Mouse (Mus musculus): ENCODE results near the gene Art1. TPM values are rescaled to one million over a fixed set of nuclear protein-coding genes. Genes with fewer than 3 reads are reported as not detected.

Art1 gene
- polyA plus RNA-seq, 1 experiment = 44.4 TPM

GRCm38 (mm10) chr7:102078517-102078916, 23.0 kb upstream of the Art1 start:
- no peak for TF ChIP-seq MAX (IDR thresholded peaks at IDR 0.05; ENCODE audit: low read depth)
- no peak for TF ChIP-seq MYOG (IDR thresholded peaks at IDR 0.05; ENCODE audit: control insufficient read depth in 1 of 3, insufficient read depth in 1 of 3, insufficient read length in 2 of 3, low read depth in 2 of 3)
- no peak for TF ChIP-seq TCF3 (IDR thresholded peaks at IDR 0.05; ENCODE audit: insufficient read length, low read depth)
- no peak overlapping the region for H3K4me3 ChIP-seq
- H3K27me3 ChIP-seq (ENCODE audit: control insufficient read depth, insufficient read depth, insufficient read length) = no peaks in the 10 kb centered on the region
- no peak overlapping the region for H3ac ChIP-seq (ENCODE audit: control insufficient read depth, insufficient read length)
- H3K4me2 ChIP-seq (ENCODE audit: low read depth) = no peak overlapping the region
- no peaks in the 10 kb centered on the region for H3K79me2 ChIP-seq (ENCODE audit: control insufficient read depth, insufficient read depth)
- peaks cover 5% of the 10 kb centered on the region for H3K36me3 ChIP-seq (ENCODE audit: control insufficient read depth, insufficient read depth)

DNA sequence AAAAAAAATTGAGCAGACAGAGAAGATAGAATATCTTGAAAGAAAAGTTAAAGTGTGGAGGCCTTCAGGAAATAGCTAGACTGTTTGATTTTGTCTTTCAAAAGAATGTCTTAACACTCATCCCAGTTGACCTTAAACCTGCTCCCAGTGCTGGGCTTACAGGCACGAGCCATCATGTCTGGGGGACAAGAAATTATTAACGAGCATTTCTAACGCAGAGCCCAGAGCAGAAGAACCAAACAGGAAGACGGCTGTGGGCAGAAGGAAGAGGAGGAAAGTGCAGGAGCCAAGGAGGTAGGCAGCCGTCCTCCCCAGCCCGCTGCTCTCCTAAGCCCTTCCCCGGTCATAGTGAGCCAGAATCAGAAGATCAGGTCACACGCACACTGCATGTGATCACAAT, 21.2 kb upstream of the Art1 start:
- Histone ChIP-seq H3K79me2 (ENCODE audit: control insufficient read depth, insufficient read depth) (no peaks in the 10 kb centered on the region), H3K4me3 (no peak overlapping the region), H3K36me3 (ENCODE audit: control insufficient read depth, insufficient read depth) (peaks cover 5% of the 10 kb centered on the region), H3ac (ENCODE audit: control insufficient read depth, insufficient read length) (no peak overlapping the region), H3K4me2 (ENCODE audit: low read depth) (no peak overlapping the region), H3K27me3 (ENCODE audit: control insufficient read depth, insufficient read depth, insufficient read length) (no peaks in the 10 kb centered on the region)
- TF ChIP-seq E2F4 (IDR thresholded peaks at IDR 0.05; ENCODE audit: insufficient read depth) (no peak), POLR2A (IDR thresholded peaks at IDR 0.05; ENCODE audit: insufficient read length, low read depth) (no peak), MYOD1 (IDR thresholded peaks at IDR 0.05; ENCODE audit: control insufficient read depth in 1 of 3, insufficient read length in 2 of 3, low read depth in 2 of 3) (no peak), USF1 (IDR thresholded peaks at IDR 0.05; ENCODE audit: low read depth) (no peak), TCF12 (IDR thresholded peaks at IDR 0.05; ENCODE audit: insufficient read depth, poor library complexity, severe bottlenecking) (no peak), POLR2AphosphoS2 (IDR thresholded peaks at IDR 0.05; ENCODE audit: insufficient read length, low read depth) (no peak), TCF3 (IDR thresholded peaks at IDR 0.05; ENCODE audit: insufficient read length, low read depth) (no peak), CEBPB (IDR thresholded peaks at IDR 0.05; ENCODE audit: insufficient read depth, poor library complexity, severe bottlenecking) (no peak), MAX (IDR thresholded peaks at IDR 0.05; ENCODE audit: low read depth) (no peak), MYOG (IDR thresholded peaks at IDR 0.05; ENCODE audit: control insufficient read depth in 1 of 3, insufficient read depth in 1 of 3, insufficient read length in 2 of 3, low read depth in 2 of 3) (no peak), REST (IDR thresholded peaks at IDR 0.05; ENCODE audit: insufficient read depth, insufficient read length) (no peak), SRF (IDR thresholded peaks at IDR 0.05; ENCODE audit: control insufficient read depth, insufficient read length, low read depth) (no peak)

DNA sequence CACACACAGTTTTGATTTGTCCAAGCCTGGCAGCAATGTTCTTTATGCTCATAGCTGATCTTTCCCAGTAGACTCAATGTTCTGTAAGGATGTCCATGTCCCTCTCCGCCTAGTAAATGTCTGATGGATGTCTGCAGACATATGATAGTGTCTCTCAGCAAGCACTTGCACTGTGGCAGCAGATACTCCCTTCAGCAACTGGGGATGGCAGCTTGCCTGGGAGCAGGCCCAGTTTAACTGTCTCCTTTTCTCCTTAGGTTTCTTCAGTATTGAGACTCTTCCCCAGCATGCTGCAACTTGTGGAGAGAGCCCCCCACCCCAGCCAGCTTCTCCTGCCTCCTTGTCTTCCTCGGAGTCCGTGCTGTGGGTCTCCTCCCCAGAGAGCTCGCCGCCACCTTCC, 19.8 kb upstream of the Art1 start:
- Histone ChIP-seq H3ac (ENCODE audit: control insufficient read depth, insufficient read length) (no peak overlapping the region), H3K79me2 (ENCODE audit: control insufficient read depth, insufficient read depth) (no peaks in the 10 kb centered on the region), H3K4me3 (no peak overlapping the region), H3K27me3 (ENCODE audit: control insufficient read depth, insufficient read depth, insufficient read length) (no peaks in the 10 kb centered on the region), H3K36me3 (ENCODE audit: control insufficient read depth, insufficient read depth) (peaks cover 5% of the 10 kb centered on the region), H3K4me2 (ENCODE audit: low read depth) (no peak overlapping the region)
- no peak for TF ChIP-seq CEBPB (IDR thresholded peaks at IDR 0.05; ENCODE audit: insufficient read depth, poor library complexity, severe bottlenecking)
- no peak for TF ChIP-seq MYOG (IDR thresholded peaks at IDR 0.05; ENCODE audit: control insufficient read depth in 1 of 3, insufficient read depth in 1 of 3, insufficient read length in 2 of 3, low read depth in 2 of 3)
- TF ChIP-seq TCF3 (IDR thresholded peaks at IDR 0.05; ENCODE audit: insufficient read length, low read depth) = no peak
- no peak for TF ChIP-seq POLR2A (IDR thresholded peaks at IDR 0.05; ENCODE audit: insufficient read length, low read depth)
- TF ChIP-seq E2F4 (IDR thresholded peaks at IDR 0.05; ENCODE audit: insufficient read depth) = no peak
- no peak for TF ChIP-seq TCF12 (IDR thresholded peaks at IDR 0.05; ENCODE audit: insufficient read depth, poor library complexity, severe bottlenecking)
- TF ChIP-seq MAX (IDR thresholded peaks at IDR 0.05; ENCODE audit: low read depth) = no peak
- TF ChIP-seq REST (IDR thresholded peaks at IDR 0.05; ENCODE audit: insufficient read depth, insufficient read length) = no peak
- TF ChIP-seq MYOD1 (IDR thresholded peaks at IDR 0.05; ENCODE audit: control insufficient read depth in 1 of 3, insufficient read length in 2 of 3, low read depth in 2 of 3) = no peak
- TF ChIP-seq USF1 (IDR thresholded peaks at IDR 0.05; ENCODE audit: low read depth) = no peak

DNA sequence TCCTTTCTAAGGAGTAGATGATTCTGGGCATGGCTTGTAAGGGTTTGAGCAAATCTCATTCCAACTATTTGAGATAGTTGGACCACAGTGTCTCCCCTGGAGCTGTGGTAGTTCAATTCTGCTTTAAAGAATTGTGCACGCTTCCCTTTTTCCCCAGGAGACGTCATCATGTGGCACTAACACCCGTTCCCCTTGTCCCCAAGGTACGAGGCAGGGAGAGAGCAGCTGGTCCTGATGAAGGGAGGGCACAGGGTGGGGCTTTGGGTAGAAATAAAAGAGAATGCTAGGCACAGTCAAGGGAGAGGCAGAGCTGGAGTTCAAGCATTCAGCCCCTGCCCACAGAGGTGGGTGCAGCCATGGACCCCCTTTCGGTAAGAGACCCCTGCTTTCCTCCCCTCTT, 18.7 kb upstream of the Art1 start, which contains the start of gene Trpc2:
Gene Trpc2 (plus strand): TSS at position 301 of the 400 bp plus-strand sequence.
- Histone ChIP-seq H3K36me3 (ENCODE audit: control insufficient read depth, insufficient read depth) (peaks cover 5% of the 10 kb centered on the region), H3K79me2 (ENCODE audit: control insufficient read depth, insufficient read depth) (no peaks in the 10 kb centered on the region), H3ac (ENCODE audit: control insufficient read depth, insufficient read length) (no peak within 1 kb of the TSS), H3K4me2 (ENCODE audit: low read depth) (no peak within 1 kb of the TSS), H3K4me3 (no peak within 1 kb of the TSS), H3K27me3 (ENCODE audit: control insufficient read depth, insufficient read depth, insufficient read length) (no peaks in the 10 kb centered on the region)
- TF ChIP-seq MYOD1 (IDR thresholded peaks at IDR 0.05; ENCODE audit: control insufficient read depth in 1 of 3, insufficient read length in 2 of 3, low read depth in 2 of 3) (no peak), REST (IDR thresholded peaks at IDR 0.05; ENCODE audit: insufficient read depth, insufficient read length) (no peak), TCF3 (IDR thresholded peaks at IDR 0.05; ENCODE audit: insufficient read length, low read depth) (no peak), USF1 (IDR thresholded peaks at IDR 0.05; ENCODE audit: low read depth) (no peak), TCF12 (IDR thresholded peaks at IDR 0.05; ENCODE audit: insufficient read depth, poor library complexity, severe bottlenecking) (no peak), SRF (IDR thresholded peaks at IDR 0.05; ENCODE audit: control insufficient read depth, insufficient read length, low read depth) (no peak), CEBPB (IDR thresholded peaks at IDR 0.05; ENCODE audit: insufficient read depth, poor library complexity, severe bottlenecking) (no peak), E2F4 (IDR thresholded peaks at IDR 0.05; ENCODE audit: insufficient read depth) (no peak), POLR2A (IDR thresholded peaks at IDR 0.05; ENCODE audit: insufficient read length, low read depth) (no peak), POLR2AphosphoS2 (IDR thresholded peaks at IDR 0.05; ENCODE audit: insufficient read length, low read depth) (no peak)

- no peaks in the 10 kb centered on the region for H3K27me3 ChIP-seq (ENCODE audit: control insufficient read depth, insufficient read depth, insufficient read length)
- H3K4me3 ChIP-seq = no peak overlapping the region
- TF ChIP-seq MYOD1 (IDR thresholded peaks at IDR 0.05; ENCODE audit: control insufficient read depth in 1 of 3, insufficient read length in 2 of 3, low read depth in 2 of 3) (no peak), SRF (IDR thresholded peaks at IDR 0.05; ENCODE audit: control insufficient read depth, insufficient read length, low read depth) (no peak), MAX (IDR thresholded peaks at IDR 0.05; ENCODE audit: low read depth) (no peak), MYOG (IDR thresholded peaks at IDR 0.05; ENCODE audit: control insufficient read depth in 1 of 3, insufficient read depth in 1 of 3, insufficient read length in 2 of 3, low read depth in 2 of 3) (no peak), E2F4 (IDR thresholded peaks at IDR 0.05; ENCODE audit: insufficient read depth) (no peak), TCF3 (IDR thresholded peaks at IDR 0.05; ENCODE audit: insufficient read length, low read depth) (no peak), POLR2A (IDR thresholded peaks at IDR 0.05; ENCODE audit: insufficient read length, low read depth) (no peak), TCF12 (IDR thresholded peaks at IDR 0.05; ENCODE audit: insufficient read depth, poor library complexity, severe bottlenecking) (no peak), USF1 (IDR thresholded peaks at IDR 0.05; ENCODE audit: low read depth) (no peak), REST (IDR thresholded peaks at IDR 0.05; ENCODE audit: insufficient read depth, insufficient read length) (no peak), CEBPB (IDR thresholded peaks at IDR 0.05; ENCODE audit: insufficient read depth, poor library complexity, severe bottlenecking) (no peak), POLR2AphosphoS2 (IDR thresholded peaks at IDR 0.05; ENCODE audit: insufficient read length, low read depth) (no peak)
- peaks cover 5% of the 10 kb centered on the region for H3K36me3 ChIP-seq (ENCODE audit: control insufficient read depth, insufficient read depth)
- no peak overlapping the region for H3ac ChIP-seq (ENCODE audit: control insufficient read depth, insufficient read length)
- no peaks in the 10 kb centered on the region for H3K79me2 ChIP-seq (ENCODE audit: control insufficient read depth, insufficient read depth)
- no peak overlapping the region for H3K4me2 ChIP-seq (ENCODE audit: low read depth)
Observed at GRCm38 (mm10) chr7:102084041-102084696, 17.4 kb upstream of the Art1 start.
